Mouse (Mus musculus) myocyte (in vitro differentiated cells): ENCODE measurements around the gene Dab2. TPM values are rescaled to one million over a fixed set of nuclear protein-coding genes. Genes with fewer than 3 reads are reported as not detected.
A peak's percentile ranks its signal among the peaks of the same experiment; 100 is the strongest.

Experiments used
- H3K27me3 ChIP-seq: one replicate; pipeline ENCODE4 v1.6.1; 2011; ENCODE audit not compliant: control insufficient read depth, insufficient read depth, insufficient read length
- H3K36me3 ChIP-seq: one replicate; pipeline ENCODE4 v1.6.1; 2011; ENCODE audit not compliant: control insufficient read depth, insufficient read depth
- H3K4me2 ChIP-seq: one replicate; pipeline ENCODE4 v1.6.1; 2011; ENCODE audit warnings: low read depth, control low read depth
- H3K4me3 ChIP-seq: one replicate; pipeline ENCODE4 v1.5.1; 2011; ENCODE audit warnings: mild to moderate bottlenecking, control low read depth, moderate library complexity
- H3K79me2 ChIP-seq: one replicate; pipeline ENCODE4 v1.6.1; 2011; ENCODE audit not compliant: control insufficient read depth, insufficient read depth
- H3ac ChIP-seq: one replicate; pipeline ENCODE4 v1.6.1; 2011; ENCODE audit not compliant: control insufficient read depth, insufficient read length
- CEBPB ChIP-seq: IDR thresholded peaks from 2 replicates; pipeline ENCODE4 v1.6.1; 2011; ENCODE audit warnings: mild to moderate bottlenecking, moderate library complexity; ENCODE audit not compliant: poor library complexity, insufficient read depth, severe bottlenecking
- E2F4 ChIP-seq: IDR thresholded peaks from one replicate; pipeline ENCODE4 v1.6.1; 2011; ENCODE audit warnings: mild to moderate bottlenecking, control low read depth, moderate library complexity; ENCODE audit not compliant: insufficient read depth
- MAX ChIP-seq: IDR thresholded peaks from one replicate; pipeline ENCODE4 v1.6.1; 2011; ENCODE audit warnings: low read depth, mild to moderate bottlenecking, control low read depth
- MYOD1 ChIP-seq, 3 experiments: IDR thresholded peaks; one replicate each; pipeline ENCODE4 v1.6.1; 2011; ENCODE audit warnings: control low read depth in 2 of 3, low read depth in 2 of 3, mild to moderate bottlenecking in 2 of 3, moderate library complexity in 1 of 3; ENCODE audit not compliant: insufficient read length in 2 of 3, control insufficient read depth in 1 of 3
- MYOG ChIP-seq, 3 experiments: IDR thresholded peaks; one replicate each; pipeline ENCODE4 v1.6.1; 2011; ENCODE audit warnings: control low read depth in 2 of 3, low read depth in 2 of 3, mild to moderate bottlenecking in 2 of 3; ENCODE audit not compliant: insufficient read length in 2 of 3, control insufficient read depth in 1 of 3, insufficient read depth in 1 of 3
- POLR2A ChIP-seq: IDR thresholded peaks from one replicate; pipeline ENCODE4 v1.6.1; 2011; ENCODE audit warnings: low read depth, mild to moderate bottlenecking, control low read depth, moderate library complexity; ENCODE audit not compliant: insufficient read length
- POLR2AphosphoS2 ChIP-seq: IDR thresholded peaks from one replicate; pipeline ENCODE4 v1.6.1; 2011; ENCODE audit warnings: low read depth, control low read depth; ENCODE audit not compliant: insufficient read length
- REST ChIP-seq: IDR thresholded peaks from one replicate; pipeline ENCODE4 v1.6.1; 2011; ENCODE audit warnings: mild to moderate bottlenecking, control low read depth, moderate library complexity; ENCODE audit not compliant: insufficient read depth, insufficient read length
- SRF ChIP-seq: IDR thresholded peaks from one replicate; pipeline ENCODE4 v1.6.1; 2011; ENCODE audit warnings: low read depth; ENCODE audit not compliant: control insufficient read depth, insufficient read length
- TCF12 ChIP-seq: IDR thresholded peaks from one replicate; pipeline ENCODE4 v1.6.1; 2011; ENCODE audit warnings: mild to moderate bottlenecking, control low read depth; ENCODE audit not compliant: poor library complexity, insufficient read depth, severe bottlenecking
- TCF3 ChIP-seq: IDR thresholded peaks from one replicate; pipeline ENCODE4 v1.6.1; 2011; ENCODE audit warnings: low read depth, control low read depth; ENCODE audit not compliant: insufficient read length
- USF1 ChIP-seq: IDR thresholded peaks from one replicate; pipeline ENCODE4 v1.6.1; 2011; ENCODE audit warnings: low read depth, mild to moderate bottlenecking, control low read depth, moderate library complexity
- polyA plus RNA-seq: library from polyadenylated mRNA; unstranded; fragments of >200 nt; fragmentation: generic; extraction: Trizol; gene quantifications from one replicate; pipeline ENCODE4 v1.2.1, GENCODE M21; 2012; ENCODE audit warnings: missing spikeins

Gene Dab2
- polyA plus RNA-seq, 1 experiment: 9.8 TPM

GRCm38 (mm10) chr15:6438685-6439084 is 139.1 kb downstream of the Dab2 start:
- no peak overlapping the region for H3K4me2 ChIP-seq
- H3K36me3 ChIP-seq: peaks cover 19% of the 10 kb centered on the region
- TF ChIP-seq TCF3: no peak
- no peak for TF ChIP-seq USF1
- TF ChIP-seq TCF12: no peak
- no peak for TF ChIP-seq SRF
- no peak for TF ChIP-seq CEBPB
- TF ChIP-seq E2F4: no peak
- no peak for TF ChIP-seq MAX
- TF ChIP-seq REST: no peak
- no peak for TF ChIP-seq MYOG (IDR thresholded peaks at IDR 0.05; ENCODE audit: control insufficient read depth in 1 of 3, insufficient read depth in 1 of 3, insufficient read length in 2 of 3, low read depth in 2 of 3)
- no peak for TF ChIP-seq MYOD1 (IDR thresholded peaks at IDR 0.05; ENCODE audit: control insufficient read depth in 1 of 3, insufficient read length in 2 of 3, low read depth in 2 of 3)
- TF ChIP-seq POLR2AphosphoS2: no peak
- no peaks in the 10 kb centered on the region for H3K27me3 ChIP-seq
- H3ac ChIP-seq: no peak overlapping the region
- H3K79me2 ChIP-seq: no peaks in the 10 kb centered on the region
- H3K4me3 ChIP-seq: no peak overlapping the region

GRCm38 (mm10) chr15:6444452-6444851 is 144.9 kb downstream of the Dab2 start:
- H3K36me3 ChIP-seq: no peaks in the 10 kb centered on the region
- no peaks in the 10 kb centered on the region for H3K79me2 ChIP-seq
- TF ChIP-seq REST (no peak), CEBPB (no peak)
- H3ac ChIP-seq: no peak overlapping the region
- H3K4me3 ChIP-seq: no peak overlapping the region
- no peaks in the 10 kb centered on the region for H3K27me3 ChIP-seq
- no peak overlapping the region for H3K4me2 ChIP-seq

- Histone ChIP-seq H3K27me3 (no peaks in the 10 kb centered on the region), H3K79me2 (no peaks in the 10 kb centered on the region), H3K36me3 (no peaks in the 10 kb centered on the region), H3K4me2 (no peak within 1 kb of the TSS), H3ac (no peak within 1 kb of the TSS), H3K4me3 (no peak within 1 kb of the TSS)
- TF ChIP-seq TCF3: no peak
- no peak for TF ChIP-seq REST
- no peak for TF ChIP-seq CEBPB
- TF ChIP-seq MAX: no peak
- no peak for TF ChIP-seq SRF
- no peak for TF ChIP-seq TCF12
- TF ChIP-seq MYOG (IDR thresholded peaks at IDR 0.05; ENCODE audit: control insufficient read depth in 1 of 3, insufficient read depth in 1 of 3, insufficient read length in 2 of 3, low read depth in 2 of 3): no peak
- TF ChIP-seq MYOD1 (IDR thresholded peaks at IDR 0.05; ENCODE audit: control insufficient read depth in 1 of 3, insufficient read length in 2 of 3, low read depth in 2 of 3): no peak
- no peak for TF ChIP-seq POLR2AphosphoS2
- no peak for TF ChIP-seq POLR2A
- TF ChIP-seq E2F4: no peak
- no peak for TF ChIP-seq USF1
Measured at GRCm38 (mm10) chr15:6445135-6445534, 145.5 kb downstream of the Dab2 start, which contains the start of gene C9. C9 (plus strand) TSS chr15:6445327.

- no peak overlapping the region for H3K4me2 ChIP-seq
- TF ChIP-seq REST: no peak
- no peak for TF ChIP-seq MYOD1 (IDR thresholded peaks at IDR 0.05; ENCODE audit: control insufficient read depth in 1 of 3, insufficient read length in 2 of 3, low read depth in 2 of 3)
- TF ChIP-seq TCF3: no peak
- no peak for TF ChIP-seq E2F4
- TF ChIP-seq SRF: no peak
- no peak for TF ChIP-seq TCF12
- TF ChIP-seq CEBPB: no peak
- no peak for TF ChIP-seq MYOG (IDR thresholded peaks at IDR 0.05; ENCODE audit: control insufficient read depth in 1 of 3, insufficient read depth in 1 of 3, insufficient read length in 2 of 3, low read depth in 2 of 3)
- no peak for TF ChIP-seq MAX
- no peak for TF ChIP-seq POLR2AphosphoS2
- TF ChIP-seq POLR2A: no peak
- TF ChIP-seq USF1: no peak
- no peaks in the 10 kb centered on the region for H3K27me3 ChIP-seq
- no peak overlapping the region for H3K4me3 ChIP-seq
- H3ac ChIP-seq: no peak overlapping the region
- no peaks in the 10 kb centered on the region for H3K36me3 ChIP-seq
- no peaks in the 10 kb centered on the region for H3K79me2 ChIP-seq
Measured at GRCm38 (mm10) chr15:6446181-6446580, 146.6 kb downstream of the Dab2 start.

- TF ChIP-seq E2F4: no peak
- no peak for TF ChIP-seq MYOG (IDR thresholded peaks at IDR 0.05; ENCODE audit: control insufficient read depth in 1 of 3, insufficient read depth in 1 of 3, insufficient read length in 2 of 3, low read depth in 2 of 3)
- no peak for TF ChIP-seq MAX
- TF ChIP-seq CEBPB: no peak
- TF ChIP-seq MYOD1 (IDR thresholded peaks at IDR 0.05; ENCODE audit: control insufficient read depth in 1 of 3, insufficient read length in 2 of 3, low read depth in 2 of 3): no peak
- no peak for TF ChIP-seq TCF12
- no peak for TF ChIP-seq TCF3
- TF ChIP-seq POLR2AphosphoS2: no peak
- no peak for TF ChIP-seq SRF
- TF ChIP-seq POLR2A: no peak
- no peak for TF ChIP-seq USF1
- TF ChIP-seq REST: no peak
- H3K27me3 ChIP-seq: no peaks in the 10 kb centered on the region
- H3K4me2 ChIP-seq: peak overlapping the region; percentile 59
- H3ac ChIP-seq: no peak overlapping the region
- no peaks in the 10 kb centered on the region for H3K79me2 ChIP-seq
- H3K36me3 ChIP-seq: no peaks in the 10 kb centered on the region
- H3K4me3 ChIP-seq: no peak overlapping the region
Measured at GRCm38 (mm10) chr15:6448892-6449291, 149.3 kb downstream of the Dab2 start.
